Mouse (Mus musculus) testis, adult 2 months (tissue): ENCODE results near the gene Wasf2.

Experiments used
- CTCF ChIP-seq: fragments of 200-500 bp; IDR thresholded peaks from 2 replicates; pipeline ENCODE4 v1.5.1; 2012; ENCODE audit warnings: low read depth, mild to moderate bottlenecking, inconsistent platforms, low read length, moderate library complexity; ENCODE audit not compliant: control insufficient read depth, insufficient read depth, insufficient replicate concordance
- POLR2A ChIP-seq: fragments of 200-500 bp; IDR thresholded peaks from 2 replicates; pipeline ENCODE4 v1.6.1; 2012; ENCODE audit warnings: low read depth, mild to moderate bottlenecking, inconsistent platforms, low read length, moderate library complexity; ENCODE audit not compliant: control insufficient read depth

DNA sequence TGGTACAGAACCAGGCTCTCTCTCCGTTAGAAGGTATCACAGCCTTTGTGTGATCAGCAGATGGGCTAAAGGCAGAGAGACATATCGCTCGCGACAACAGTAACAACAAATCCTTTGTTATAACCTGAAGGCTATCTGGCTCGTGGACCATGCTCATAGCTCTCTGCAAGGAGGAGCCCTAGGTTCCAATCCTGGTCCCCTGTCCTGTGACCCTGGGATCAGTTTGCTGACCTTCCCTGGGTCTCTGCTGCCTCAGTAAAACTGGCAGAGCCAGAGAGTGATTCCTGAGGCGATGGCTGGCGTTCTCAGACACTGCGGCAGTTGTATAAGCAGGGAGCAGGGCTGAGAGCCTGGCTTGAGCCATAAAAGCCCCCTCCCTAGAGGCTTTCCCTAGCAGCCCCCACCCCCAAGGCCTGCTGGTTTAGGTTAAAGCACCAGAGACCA lies 40.0 kb upstream of the Wasf2 start:
- TF ChIP-seq POLR2A = no peak
- TF ChIP-seq CTCF = no peak
